Mouse (Mus musculus): Measurements from ENCODE around the gene Ap2m1. TPM values are rescaled to one million over a fixed set of nuclear protein-coding genes. Genes with fewer than 3 reads are reported as not detected.

Gene Ap2m1
- polyA plus RNA-seq, 1 experiment from 2014 or later = 397 TPM

DNA sequence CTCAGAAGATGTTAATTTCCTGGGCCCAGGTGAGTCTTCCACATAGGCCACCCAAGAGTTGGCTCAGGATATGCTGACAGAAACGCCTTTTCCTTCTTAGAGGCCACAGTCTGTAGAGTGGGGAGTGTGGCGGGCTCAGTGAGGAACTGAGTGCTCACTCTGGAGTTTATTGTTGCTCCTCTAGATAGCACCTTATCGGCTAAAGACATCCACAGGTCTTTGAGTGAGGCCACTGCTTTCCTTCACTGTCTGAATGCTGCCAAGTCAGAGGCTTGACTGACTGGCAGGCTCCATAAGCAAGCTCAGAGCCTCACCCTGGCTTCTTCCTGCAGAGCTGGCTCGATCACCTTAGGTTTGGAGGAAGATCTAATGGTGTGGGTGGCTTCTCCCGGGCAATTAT is 6.5 kb upstream of the Ap2m1 start:
- DNase-seq (ENCODE audit: low spot score) = no peak

GRCm38 (mm10) chr16:20529375-20529774 is 5.9 kb upstream of the Ap2m1 start:
- DNase-seq (ENCODE audit: low spot score) = no peak

DNA sequence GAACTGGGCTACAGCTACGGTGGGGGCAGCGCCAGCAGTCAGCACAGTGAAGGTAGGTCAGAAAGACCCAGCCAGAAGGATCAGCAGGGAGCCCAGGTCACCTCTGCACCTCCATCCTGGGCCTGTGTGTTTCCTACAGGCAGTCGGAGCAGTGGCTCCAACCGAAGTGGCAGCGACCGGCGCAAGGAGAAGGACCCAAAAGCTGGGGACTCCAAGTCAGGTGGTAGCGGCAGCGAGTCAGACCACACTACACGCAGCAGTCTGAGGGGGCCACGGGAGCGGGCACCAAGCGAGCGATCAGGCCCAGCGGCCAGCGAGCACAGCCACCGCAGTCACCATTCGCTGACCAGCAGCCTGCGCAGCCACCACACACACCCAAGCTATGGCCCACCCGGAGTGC is 4.3 kb upstream of the Ap2m1 start:
- no peak for DNase-seq (ENCODE audit: low spot score)

DNA sequence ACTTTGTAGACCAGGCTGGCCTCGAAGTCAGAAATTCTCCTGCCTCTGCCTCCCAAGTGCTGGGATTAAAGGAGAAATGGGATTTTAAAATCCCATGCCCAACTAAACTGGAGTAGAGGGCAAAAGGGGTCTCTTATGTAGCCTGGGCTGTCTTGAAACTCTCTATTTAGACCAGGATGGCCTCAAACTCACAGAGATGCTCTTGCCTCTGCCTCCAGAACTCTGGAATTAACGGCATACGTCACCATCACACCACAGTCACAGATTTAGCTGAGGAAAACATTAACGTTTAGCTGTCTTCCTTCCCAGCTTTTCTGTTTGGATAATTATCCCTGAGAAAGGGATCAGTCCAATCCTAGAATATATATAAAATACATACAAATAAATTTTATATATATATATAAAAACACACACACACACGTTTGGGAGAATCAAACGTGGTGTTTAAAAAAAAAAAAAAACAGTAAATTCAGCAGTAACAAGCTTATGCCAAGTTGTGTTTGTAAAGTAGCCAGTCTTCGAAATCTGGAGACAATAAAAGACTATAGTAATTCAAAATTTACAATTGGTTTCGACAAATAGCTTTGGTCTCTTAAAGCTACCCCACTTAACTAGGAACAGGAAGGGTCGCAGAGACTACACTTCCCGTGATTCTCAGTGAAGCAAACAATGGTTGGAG is 522 bp upstream of the Ap2m1 start:
- DNase-seq (ENCODE audit: low spot score) = no peak

- no peak for DNase-seq (ENCODE audit: low spot score)
Observed at GRCm38 (mm10) chr16:20536081-20536665, 895 bp downstream of the Ap2m1 start.

DNA sequence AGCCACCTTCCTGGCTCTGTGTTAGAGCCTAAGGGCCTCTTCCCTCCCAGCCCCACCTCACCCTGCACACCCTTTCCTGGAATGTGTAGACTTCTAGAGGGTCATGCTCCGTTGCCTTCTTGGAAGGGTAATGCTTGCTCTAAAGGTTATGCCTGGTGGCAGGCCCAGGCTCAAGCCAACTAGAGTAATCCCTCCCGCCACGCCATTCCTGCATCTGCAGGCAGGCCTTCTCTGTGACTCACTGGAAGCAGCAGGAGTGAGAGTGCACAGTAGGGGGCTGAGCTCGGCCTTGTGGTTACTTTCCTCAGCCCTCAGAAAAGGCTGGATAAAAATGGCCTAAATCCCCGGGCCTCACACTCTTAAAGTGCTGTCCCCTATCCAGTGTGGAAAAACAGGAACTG is 1.8 kb downstream of the Ap2m1 start:
- no peak for DNase-seq (ENCODE audit: low spot score)

DNA sequence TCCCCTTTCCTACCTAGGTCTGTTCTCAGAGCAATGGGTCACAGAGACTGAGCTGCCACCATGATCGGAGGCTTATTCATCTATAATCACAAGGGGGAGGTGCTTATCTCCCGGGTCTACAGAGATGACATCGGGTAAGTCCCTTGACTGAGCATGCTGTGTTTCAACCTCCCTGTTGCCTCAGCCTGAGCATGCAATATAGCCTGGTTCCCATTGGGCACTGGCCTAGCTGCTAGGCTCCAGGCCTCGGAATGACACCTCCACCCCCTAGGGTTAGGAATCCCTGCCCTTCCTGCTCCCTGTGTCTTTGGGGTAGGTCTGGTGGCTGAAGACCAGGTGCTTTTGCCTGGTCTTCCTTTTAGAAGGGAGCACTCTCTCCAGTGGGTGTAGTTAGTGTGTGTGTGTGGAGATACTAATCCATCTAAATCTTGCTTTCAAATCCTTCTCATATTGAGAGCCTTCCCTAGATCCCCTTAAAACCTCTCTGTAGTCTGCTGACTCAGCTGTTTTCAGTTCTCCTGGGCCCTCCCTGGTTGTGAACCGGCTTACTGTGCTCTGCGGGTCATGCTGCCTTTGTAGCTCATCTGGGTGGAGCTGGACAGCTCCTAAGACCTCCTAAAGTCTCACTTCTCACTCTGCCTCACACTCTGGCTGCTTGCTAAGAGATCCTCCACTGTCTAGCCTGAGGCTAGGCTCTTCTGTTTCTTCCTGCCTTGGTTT is 2.5 kb downstream of the Ap2m1 start:
- no peak for DNase-seq (ENCODE audit: low spot score)

GRCm38 (mm10) chr16:20539649-20540048 is 4.4 kb downstream of the Ap2m1 start:
- no peak for DNase-seq (ENCODE audit: low spot score)

- DNase-seq (ENCODE audit: low spot score) = no peak
Observed at GRCm38 (mm10) chr16:20540438-20540837, 5.2 kb downstream of the Ap2m1 start.

DNA sequence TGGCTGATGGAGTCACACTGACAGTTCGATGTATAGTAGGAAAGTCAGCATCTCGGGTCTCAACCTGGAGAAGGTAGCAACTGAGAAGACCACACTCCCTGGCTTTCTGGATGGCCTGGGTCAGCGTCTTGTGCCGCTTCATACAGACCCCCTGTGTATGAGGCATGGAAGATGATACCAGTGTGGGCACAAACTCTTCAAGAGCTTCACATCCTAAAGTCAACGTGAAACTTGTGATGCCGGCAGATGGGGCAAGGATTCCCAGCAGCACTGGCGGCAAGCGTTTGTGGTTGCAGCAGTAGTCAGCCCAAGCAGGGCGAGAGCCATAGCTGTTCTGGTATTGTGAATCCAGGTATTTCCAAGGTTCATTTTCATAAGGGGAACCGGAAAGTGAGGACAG is 10.4 kb downstream of the Ap2m1 start:
- no peak for DNase-seq (ENCODE audit: low spot score)

- no peak for DNase-seq (ENCODE audit: low spot score)
Observed at GRCm38 (mm10) chr16:20547423-20547822, 12.1 kb downstream of the Ap2m1 start.

GRCm38 (mm10) chr16:20548096-20548948 is 13.0 kb downstream of the Ap2m1 start, which contains the start of gene Abcf3:
Gene Abcf3, plus strand, starts transcription at chr16:20548577.
- DNase-seq (ENCODE audit: low spot score) = peak; percentile 100

- DNase-seq (ENCODE audit: low spot score) = no peak
Observed at GRCm38 (mm10) chr16:20549161-20549560, 13.9 kb downstream of the Ap2m1 start.

DNA sequence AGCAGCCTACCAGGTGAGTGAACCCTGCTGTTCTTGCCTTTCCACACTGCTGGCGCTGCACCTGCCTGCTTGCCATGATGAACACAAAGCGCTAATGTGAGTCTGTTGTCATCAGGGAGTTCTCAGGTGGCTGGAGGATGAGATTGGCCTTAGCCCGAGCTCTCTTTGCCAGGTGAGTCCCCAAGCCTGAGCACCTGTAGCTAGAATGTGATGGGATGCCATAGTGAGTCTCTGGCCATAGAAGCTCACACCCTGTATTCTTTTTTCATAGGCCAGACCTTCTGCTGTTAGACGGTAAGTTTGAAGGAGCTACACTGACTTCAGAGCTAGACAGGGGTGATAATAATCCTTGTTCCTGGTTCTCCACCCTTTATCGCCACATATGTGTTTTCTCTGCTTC is 16.4 kb downstream of the Ap2m1 start:
- DNase-seq (ENCODE audit: low spot score) = no peak

- DNase-seq (ENCODE audit: low spot score) = no peak
Observed at GRCm38 (mm10) chr16:20552594-20552993, 17.3 kb downstream of the Ap2m1 start.

- DNase-seq (ENCODE audit: low spot score) = no peak
Observed at GRCm38 (mm10) chr16:20555000-20555399, 19.7 kb downstream of the Ap2m1 start.

- no peak for DNase-seq (ENCODE audit: low spot score)
Observed at GRCm38 (mm10) chr16:20557381-20557780, 22.1 kb downstream of the Ap2m1 start.

DNA sequence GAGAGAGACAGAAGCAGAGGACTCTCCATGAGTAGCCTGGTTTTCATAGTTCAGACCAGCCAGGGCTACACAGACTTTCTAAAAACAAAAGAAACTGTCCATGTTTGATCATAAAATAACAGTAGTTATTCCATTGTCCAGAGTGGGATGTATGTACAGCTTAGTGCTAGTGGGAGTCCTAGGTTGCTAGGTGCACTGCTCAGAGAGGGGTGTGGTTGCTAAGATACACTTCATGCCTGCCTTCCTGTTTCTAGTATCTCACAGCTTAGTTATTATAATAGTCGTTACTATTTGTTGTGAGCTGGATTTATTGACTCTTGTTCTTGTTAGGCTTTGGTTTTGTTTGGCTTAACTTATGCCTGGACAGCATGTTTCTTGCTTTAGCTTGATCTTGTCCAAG is 29.8 kb downstream of the Ap2m1 start:
- no peak for DNase-seq (ENCODE audit: low spot score)

- DNase-seq (ENCODE audit: low spot score) = no peak
Observed at GRCm38 (mm10) chr16:20589366-20589938, 54.2 kb downstream of the Ap2m1 start, which contains the start of gene Vwa5b2. Gene Vwa5b2, plus strand, starts transcription at chr16:20589471.

DNA sequence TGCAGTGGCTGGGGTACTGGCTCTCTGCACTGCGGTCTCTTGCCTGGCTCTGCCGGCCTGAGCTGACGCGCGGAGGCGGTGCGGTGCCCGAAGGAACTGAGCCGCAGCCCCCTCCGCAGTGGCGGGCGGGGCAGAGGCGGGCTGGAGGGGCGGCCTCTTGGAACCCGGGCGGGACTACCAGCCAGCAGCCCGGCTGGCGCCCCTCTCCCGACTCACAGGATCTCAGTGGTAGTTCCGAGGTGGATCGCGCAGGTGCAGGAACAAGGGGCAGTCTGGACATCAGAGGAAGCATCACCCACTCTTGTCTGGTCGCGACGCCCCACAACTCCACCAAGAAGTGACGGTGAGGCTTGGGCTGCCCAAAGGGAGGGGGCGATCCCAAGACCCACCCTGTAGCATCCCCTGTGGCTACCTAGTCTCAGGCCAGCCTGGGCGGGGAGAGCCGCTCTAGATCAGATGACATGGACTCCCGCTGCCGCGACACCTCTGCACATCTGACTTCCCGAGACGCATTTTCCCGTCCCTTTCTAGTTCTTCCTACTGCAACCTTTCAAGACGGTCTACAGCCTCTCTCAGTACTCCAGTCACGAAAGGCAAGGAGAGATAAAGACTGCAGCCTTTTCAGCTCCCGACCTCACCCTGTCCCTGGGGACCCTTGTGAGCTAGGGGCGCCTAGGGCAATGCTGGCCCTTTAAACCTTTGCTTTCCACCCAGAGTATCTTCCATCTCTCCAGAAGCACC is 54.8 kb downstream of the Ap2m1 start:
- DNase-seq (ENCODE audit: low spot score) = no peak

GRCm38 (mm10) chr16:20590680-20591038 is 55.4 kb downstream of the Ap2m1 start:
- no peak for DNase-seq (ENCODE audit: low spot score)
